Mouse (Mus musculus): ENCODE data around the gene Mip. TPM values are rescaled to one million over a fixed set of nuclear protein-coding genes. Genes with fewer than 3 reads are reported as not detected.
"Not testable (repeated sequence)": the region's sequence is repeated elsewhere in the genome, so short reads cannot be mapped to it uniquely, and the experiment has no call there.

Mip gene
- polyA plus RNA-seq, 1 experiment from 2014 or later = not detected

DNA sequence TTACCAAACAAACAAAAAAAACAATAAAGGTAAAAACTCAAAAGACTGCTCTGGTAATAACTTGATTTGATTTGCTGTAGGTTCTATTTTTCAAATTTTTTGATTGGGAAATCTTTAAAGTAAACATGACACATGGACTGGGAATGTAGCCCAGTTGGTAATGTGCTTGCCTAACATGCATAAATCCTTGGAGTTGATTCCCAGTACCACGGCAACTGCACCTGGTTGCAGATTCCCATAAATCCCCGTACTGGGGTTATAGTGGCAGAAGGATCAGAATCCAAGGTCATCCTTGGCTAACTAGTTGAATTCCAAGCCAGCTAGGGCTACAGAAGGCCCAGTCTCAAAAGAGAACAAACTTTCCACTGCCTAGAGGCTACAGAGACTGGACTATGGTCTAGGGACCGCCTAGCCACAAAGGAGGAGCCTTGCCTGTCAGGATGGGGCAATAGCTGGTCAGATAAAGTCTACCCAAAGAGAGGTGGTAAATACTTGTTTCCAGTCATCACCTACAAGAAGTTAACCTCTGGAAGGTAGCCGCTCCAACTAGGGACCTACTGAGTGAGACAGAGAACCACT lies 28.1 kb downstream of the Mip start, which contains the start of gene Apon:
Apon (plus strand) TSS at position 420 of the 579 bp plus-strand sequence.
- Histone ChIP-seq H3K9me3 (ENCODE audit: control insufficient read depth, low read length) (no peaks in the 10 kb centered on the region), H3K4me2 (replicated peaks; ENCODE audit: low read depth) (no peak within 1 kb of the TSS), H3K4me3 (ENCODE audit: low read depth, low read length) (no peak within 1 kb of the TSS), H3K27ac (replicated peaks) (no peak within 1 kb of the TSS), H3K9ac (ENCODE audit: low read length) (no peak within 1 kb of the TSS), H3K4me1 (replicated peaks; ENCODE audit: control insufficient read depth, insufficient read depth) (no peaks in the 10 kb centered on the region), H3K36me3 (ENCODE audit: control insufficient read depth, insufficient read depth, low read length) (peaks cover 19% of the 10 kb centered on the region), H3K27me3 (ENCODE audit: control insufficient read depth, insufficient read depth, low read length) (no peaks in the 10 kb centered on the region)
- ATAC-seq (ENCODE audit: low FRiP score, low TSS enrichment) = no peak
- WGBS = 67% methylated on average over 4 of the region's 4 CpGs
- no peak for DNase-seq (ENCODE audit: low spot score)
- TF ChIP-seq CTCF (IDR thresholded peaks at IDR 0.05; ENCODE audit: low read depth) (no peak), EP300 (optimal IDR thresholded peaks at IDR 0.05) (no peak)

GRCm38 (mm10) chr10:128255925-128256324 lies 30.3 kb downstream of the Mip start:
- Histone ChIP-seq H3K9ac (ENCODE audit: low read length) (no peak overlapping the region), H3K27ac (replicated peaks) (no peak overlapping the region), H3K36me3 (ENCODE audit: control insufficient read depth, insufficient read depth, low read length) (peaks cover 6% of the 10 kb centered on the region), H3K4me1 (replicated peaks; ENCODE audit: control insufficient read depth, insufficient read depth) (no peaks in the 10 kb centered on the region), H3K4me2 (replicated peaks; ENCODE audit: low read depth) (no peak overlapping the region), H3K4me3 (ENCODE audit: low read depth, low read length) (no peak overlapping the region), H3K27me3 (ENCODE audit: control insufficient read depth, insufficient read depth, low read length) (no peaks in the 10 kb centered on the region), H3K9me3 (ENCODE audit: control insufficient read depth, low read length) (no peaks in the 10 kb centered on the region)
- 85% methylated on average over 8 of the region's 8 CpGs for WGBS
- TF ChIP-seq EP300 (optimal IDR thresholded peaks at IDR 0.05) (no peak), CTCF (IDR thresholded peaks at IDR 0.05; ENCODE audit: low read depth) (no peak)
- ATAC-seq (ENCODE audit: low FRiP score, low TSS enrichment) = no peak
- no peak for DNase-seq (ENCODE audit: low spot score)

DNA sequence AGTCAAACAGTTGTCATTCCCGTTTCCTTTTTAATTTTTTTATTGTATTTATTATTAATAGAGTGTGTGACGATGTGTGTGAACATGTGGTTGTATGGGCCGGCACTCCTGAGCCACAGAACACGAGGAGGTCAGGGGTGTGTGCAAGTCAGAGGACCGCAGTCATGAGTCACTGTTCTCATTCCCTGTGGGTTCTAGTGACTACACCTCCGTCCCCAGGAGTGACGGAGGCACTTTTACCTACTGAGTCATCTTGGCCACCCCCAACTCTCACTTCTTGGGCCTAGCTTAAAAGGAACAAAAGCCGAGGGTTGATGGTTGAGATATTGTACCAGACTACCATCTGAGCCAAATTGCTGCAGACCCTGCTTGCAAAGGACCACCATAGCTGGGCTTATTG lies 30.7 kb downstream of the Mip start:
- Histone ChIP-seq H3K9me3 (ENCODE audit: control insufficient read depth, low read length) (no peaks in the 10 kb centered on the region), H3K4me3 (ENCODE audit: low read depth, low read length) (no peak overlapping the region), H3K9ac (ENCODE audit: low read length) (no peak overlapping the region), H3K4me1 (replicated peaks; ENCODE audit: control insufficient read depth, insufficient read depth) (no peaks in the 10 kb centered on the region), H3K4me2 (replicated peaks; ENCODE audit: low read depth) (no peak overlapping the region), H3K27ac (replicated peaks) (no peak overlapping the region), H3K36me3 (ENCODE audit: control insufficient read depth, insufficient read depth, low read length) (peaks cover 6% of the 10 kb centered on the region), H3K27me3 (ENCODE audit: control insufficient read depth, insufficient read depth, low read length) (no peaks in the 10 kb centered on the region)
- WGBS = 69% methylated on average over 8 of the region's 8 CpGs
- ATAC-seq (ENCODE audit: low FRiP score, low TSS enrichment) (peak; percentile 88), DNase-seq (ENCODE audit: low spot score) (no peak)
- no peak for TF ChIP-seq CTCF (IDR thresholded peaks at IDR 0.05; ENCODE audit: low read depth)
- TF ChIP-seq EP300 (optimal IDR thresholded peaks at IDR 0.05) = no peak

- ATAC-seq (ENCODE audit: low FRiP score, low TSS enrichment) = no peak
- Histone ChIP-seq H3K4me2 (replicated peaks; ENCODE audit: low read depth) (no peak overlapping the region), H3K27ac (replicated peaks) (no peak overlapping the region), H3K4me1 (replicated peaks; ENCODE audit: control insufficient read depth, insufficient read depth) (no peaks in the 10 kb centered on the region), H3K4me3 (ENCODE audit: low read depth, low read length) (no peak overlapping the region), H3K36me3 (ENCODE audit: control insufficient read depth, insufficient read depth, low read length) (no peaks in the 10 kb centered on the region), H3K9me3 (ENCODE audit: control insufficient read depth, low read length) (no peaks in the 10 kb centered on the region), H3K9ac (ENCODE audit: low read length) (no peak overlapping the region), H3K27me3 (ENCODE audit: control insufficient read depth, insufficient read depth, low read length) (no peaks in the 10 kb centered on the region)
- 55% methylated on average over 4 of the region's 4 CpGs for WGBS
- TF ChIP-seq EP300 (optimal IDR thresholded peaks at IDR 0.05) (no peak), CTCF (IDR thresholded peaks at IDR 0.05; ENCODE audit: low read depth) (no peak)
- DNase-seq (ENCODE audit: low spot score) = no peak
Measured at GRCm38 (mm10) chr10:128258953-128259352, 33.3 kb downstream of the Mip start.

- Histone ChIP-seq H3K9me3 (ENCODE audit: control insufficient read depth, low read length) (no peaks in the 10 kb centered on the region), H3K4me1 (replicated peaks; ENCODE audit: control insufficient read depth, insufficient read depth) (no peaks in the 10 kb centered on the region), H3K4me2 (replicated peaks; ENCODE audit: low read depth) (no peak overlapping the region), H3K9ac (ENCODE audit: low read length) (no peak overlapping the region), H3K4me3 (ENCODE audit: low read depth, low read length) (no peak overlapping the region), H3K27me3 (ENCODE audit: control insufficient read depth, insufficient read depth, low read length) (no peaks in the 10 kb centered on the region), H3K27ac (replicated peaks) (no peak overlapping the region), H3K36me3 (ENCODE audit: control insufficient read depth, insufficient read depth, low read length) (no peaks in the 10 kb centered on the region)
- WGBS = 83% methylated on average over 5 of the region's 5 CpGs
- ATAC-seq (ENCODE audit: low FRiP score, low TSS enrichment) (no peak), DNase-seq (ENCODE audit: low spot score) (no peak)
- TF ChIP-seq EP300 (optimal IDR thresholded peaks at IDR 0.05) (no peak), CTCF (IDR thresholded peaks at IDR 0.05; ENCODE audit: low read depth) (no peak)
Measured at GRCm38 (mm10) chr10:128259946-128260345, 34.3 kb downstream of the Mip start.

GRCm38 (mm10) chr10:128260376-128260775 lies 34.7 kb downstream of the Mip start:
- H3K27ac ChIP-seq (replicated peaks); H3K27me3 ChIP-seq (ENCODE audit: control insufficient read depth, insufficient read depth, low read length); H3K9me3 ChIP-seq (ENCODE audit: control insufficient read depth, low read length); H3K4me3 ChIP-seq (ENCODE audit: low read depth, low read length); DNase-seq (ENCODE audit: low spot score); H3K9ac ChIP-seq (ENCODE audit: low read length); H3K36me3 ChIP-seq (ENCODE audit: control insufficient read depth, insufficient read depth, low read length); H3K4me1 ChIP-seq (replicated peaks; ENCODE audit: control insufficient read depth, insufficient read depth); ATAC-seq (ENCODE audit: low FRiP score, low TSS enrichment); H3K4me2 ChIP-seq (replicated peaks; ENCODE audit: low read depth): not testable (repeated sequence)
- 48% methylated on average over 7 of the region's 7 CpGs for WGBS

Data from stomach, postnatal 0 days (tissue).